Comparison of ENCODE assay signal across 8 mouse cellular contexts in genomic region chr7:25251071-25251791, GRCm38 (mm10). TPM values are rescaled to one million over a fixed set of nuclear protein-coding genes. Genes with fewer than 3 reads are reported as not detected.
DNase-seq lines count a peak whose midpoint lies in the region; ATAC-seq and TF ChIP-seq lines count a peak whose summit lies in the region.

No protein-coding gene starts in this region.

- H3K27me3 ChIP-seq in forebrain, embryonic 16.5 days (replicated peaks; ENCODE audit: control insufficient read depth, insufficient read depth, low read length), result no peaks in the 10 kb centered on the region
- H3K27me3 ChIP-seq in hindbrain, embryonic 12.5 days, result no peaks in the 10 kb centered on the region

- H3K27ac ChIP-seq in forebrain, embryonic 16.5 days (ENCODE audit: low read length), result peak overlapping the region; percentile 43
- H3K27ac ChIP-seq in hindbrain, embryonic 12.5 days, result peak overlapping the region; percentile 91

- peak overlapping the region; percentile 80 for H3K4me3 ChIP-seq in forebrain, embryonic 16.5 days (replicated peaks; ENCODE audit: low read length)
- H3K4me3 ChIP-seq in hindbrain, embryonic 12.5 days, result peak overlapping the region; percentile 82

- H3K4me2 ChIP-seq in forebrain, embryonic 16.5 days (ENCODE audit: low read length), result peak overlapping the region; percentile 83
- peak overlapping the region; percentile 98 for H3K4me2 ChIP-seq in hindbrain, embryonic 12.5 days (replicated peaks)

- TF ChIP-seq POLR2A in brain, embryonic 14.5 days (IDR thresholded peaks at IDR 0.05; ENCODE audit: borderline replicate concordance, extremely low read depth, insufficient read depth, insufficient read length, poor library complexity, severe bottlenecking), result no peak

- H3K9me3 ChIP-seq in forebrain, embryonic 16.5 days (ENCODE audit: control insufficient read depth, low read length), result no peaks in the 10 kb centered on the region
- H3K9me3 ChIP-seq in hindbrain, embryonic 12.5 days (replicated peaks), result no peaks in the 10 kb centered on the region

- H3K4me1 ChIP-seq in forebrain, embryonic 16.5 days (replicated peaks; ENCODE audit: control insufficient read depth, insufficient read depth, low read length), result peaks cover 40% of the 10 kb centered on the region
- H3K4me1 ChIP-seq in hindbrain, embryonic 12.5 days, result peaks cover 43% of the 10 kb centered on the region

- no peak for ATAC-seq in forebrain, embryonic 16.5 days
- ATAC-seq in hindbrain, embryonic 12.5 days (ENCODE audit: low FRiP score), result peak; percentile 21; the same call in 1 of the 2 replicates

- no peaks in the 10 kb centered on the region for H3K36me3 ChIP-seq in forebrain, embryonic 16.5 days (ENCODE audit: control insufficient read depth, insufficient read depth)
- no peaks in the 10 kb centered on the region for H3K36me3 ChIP-seq in hindbrain, embryonic 12.5 days

- no peak for TF ChIP-seq CTCF in brain, embryonic 14.5 days (IDR thresholded peaks at IDR 0.05; ENCODE audit: borderline replicate concordance, extremely low read depth, insufficient read depth, insufficient read length)

- peak overlapping the region; percentile 54 for H3K9ac ChIP-seq in forebrain, embryonic 16.5 days (replicated peaks; ENCODE audit: low read depth, low read length)
- peak overlapping the region; percentile 87 for H3K9ac ChIP-seq in hindbrain, embryonic 12.5 days

- peak; percentile 48 for DNase-seq in ovary, postnatal 10 days (ENCODE audit: low spot score)
- DNase-seq in ovary, adult 18-20 months (ENCODE audit: low spot score), result no peak
- peak; percentile 73 for DNase-seq in brain, embryonic 14.5 days (ENCODE audit: low read depth)
- peak; percentile 61 for DNase-seq in liver
- peak; percentile 78 for DNase-seq in neural tube, embryonic 10.5 days (ENCODE audit: extremely low spot score, low spot score)
- DNase-seq in c-Kit-positive CD71-positive TER-119-positive erythroid progenitor cells, embryonic 14.5 days (ENCODE audit: low spot score), result no peak

- 2% methylated on average over 22 of the region's 22 CpGs for WGBS in forebrain, embryonic 16.5 days
- WGBS in hindbrain, embryonic 12.5 days, result 3% methylated on average over 22 of the region's 22 CpGs

RNA-seq across cellular contexts. Expression of gene Erf, which starts 0.7 kb away (rescaled TPM):
- polyA plus RNA-seq in brain, embryonic 14.5 days (2012; rRNA removed), result 20.2 and 28.4 TPM in 2 replicates
- polyA plus RNA-seq in forebrain, embryonic 16.5 days (2015; fragmentation: Nextera tagmentation; extraction: Ambion mirVana), result 4.8 and 5.3 TPM in 2 replicates
- 10.4 and 13.6 TPM in 2 replicates for polyA plus RNA-seq in hindbrain, embryonic 12.5 days (2016; fragmentation: Nextera tagmentation; extraction: Ambion mirVana)

RNA-seq across cellular contexts. Expression of gene Gsk3a, which starts 13.6 kb away (rescaled TPM):
- 224 and 265 TPM in 2 replicates for polyA plus RNA-seq in brain, embryonic 14.5 days (2012; rRNA removed)
- 14.9 and 17.1 TPM in 2 replicates for polyA plus RNA-seq in forebrain, embryonic 16.5 days (2015; fragmentation: Nextera tagmentation; extraction: Ambion mirVana)
- 17.2 and 19.6 TPM in 2 replicates for polyA plus RNA-seq in hindbrain, embryonic 12.5 days (2016; fragmentation: Nextera tagmentation; extraction: Ambion mirVana)

RNA-seq across cellular contexts. Expression of gene Cic, which starts 16.3 kb away (rescaled TPM):
- polyA plus RNA-seq in brain, embryonic 14.5 days (2012; rRNA removed), result 107 and 149 TPM in 2 replicates
- polyA plus RNA-seq in forebrain, embryonic 16.5 days (2015; fragmentation: Nextera tagmentation; extraction: Ambion mirVana), result 42.2 and 48.0 TPM in 2 replicates
- 41.1 and 42.4 TPM in 2 replicates for polyA plus RNA-seq in hindbrain, embryonic 12.5 days (2016; fragmentation: Nextera tagmentation; extraction: Ambion mirVana)

RNA-seq across cellular contexts. Expression of gene Zfp526, which starts 30.0 kb away (rescaled TPM):
- 9.0 and 10.0 TPM in 2 replicates for polyA plus RNA-seq in brain, embryonic 14.5 days (2012; rRNA removed)
- 1.8 and 1.9 TPM in 2 replicates for polyA plus RNA-seq in forebrain, embryonic 16.5 days (2015; fragmentation: Nextera tagmentation; extraction: Ambion mirVana)
- 2.3 and 2.9 TPM in 2 replicates for polyA plus RNA-seq in hindbrain, embryonic 12.5 days (2016; fragmentation: Nextera tagmentation; extraction: Ambion mirVana)

RNA-seq across cellular contexts. Expression of gene Dedd2, which starts 30.8 kb away (rescaled TPM):
- 19.1 and 19.7 TPM in 2 replicates for polyA plus RNA-seq in brain, embryonic 14.5 days (2012; rRNA removed)
- 14.7 and 15.0 TPM in 2 replicates for polyA plus RNA-seq in forebrain, embryonic 16.5 days (2015; fragmentation: Nextera tagmentation; extraction: Ambion mirVana)
- 11.9 and 13.9 TPM in 2 replicates for polyA plus RNA-seq in hindbrain, embryonic 12.5 days (2016; fragmentation: Nextera tagmentation; extraction: Ambion mirVana)

Comparison
In these comparisons a context has a peak if more than half of its experiments do, and no peak if none do; other contexts are left out.
1. DNase-seq: peak in ovary, postnatal 10 days (single experiment), brain, embryonic 14.5 days (single experiment), liver (single experiment) and neural tube, embryonic 10.5 days (single experiment); none in ovary, adult 18-20 months (single experiment) and c-Kit-positive CD71-positive TER-119-positive erythroid progenitor cells, embryonic 14.5 days (single experiment).
2. RNA of gene Gsk3a, which starts 13.6 kb away (polyA plus RNA-seq): 224 to 265 TPM in brain, embryonic 14.5 days; 17.2 to 19.6 TPM in hindbrain, embryonic 12.5 days and 14.9 to 17.1 TPM in forebrain, embryonic 16.5 days; every median in the first group is over 10 times any median in the second.